ENCODE assay signal across 13 mouse cellular contexts in genomic region chr1:130222904-130223303, GRCm38 (mm10).
"Had no signal": no experiment of that assay in that cellular context is flagged by ENCODE, and none has a peak within 500 bp of the region (broad histone marks: within the 10 kb centered on the region; RNA-seq: fewer than 3 reads in every experiment).

No protein-coding gene starts in this region.

- H3K36me3 ChIP-seq: liver, embryonic 13.5 days; lung, embryonic 15.5 days had no signal

- H3K27me3 ChIP-seq: liver, embryonic 13.5 days; lung, embryonic 15.5 days had no signal

- H3K4me2 ChIP-seq: liver, embryonic 13.5 days; lung, embryonic 15.5 days; midbrain, embryonic 11.5 days had no signal

- ATAC-seq: hindbrain, postnatal 0 days; inflammation-experienced regulatory T-cells, adult 6 months had no signal

- H3K27ac ChIP-seq: hindbrain, postnatal 0 days; left cerebral cortex, adult 2 months; liver, embryonic 13.5 days; lung, embryonic 15.5 days had no signal

- DNase-seq: kidney, adult 18-20 months; kidney, postnatal 14 days; layer of hippocampus, postnatal 36 days; liver, embryonic 13.5 days; lung, postnatal 4 days; midbrain, embryonic 14.5 days; thymus, adult 18-20 months; thymus, postnatal 36 days had no signal

- H3K4me1 ChIP-seq: liver, embryonic 13.5 days; lung, embryonic 15.5 days had no signal

- H3K9ac ChIP-seq: liver, embryonic 13.5 days; lung, embryonic 15.5 days had no signal

- H3K9me3 ChIP-seq: liver, embryonic 13.5 days; lung, embryonic 15.5 days had no signal

- H3K4me3 ChIP-seq: left cerebral cortex, adult 2 months; liver, embryonic 13.5 days; lung, embryonic 15.5 days had no signal
